Mouse (Mus musculus): ENCODE results near the gene Ogfod1.

DNA sequence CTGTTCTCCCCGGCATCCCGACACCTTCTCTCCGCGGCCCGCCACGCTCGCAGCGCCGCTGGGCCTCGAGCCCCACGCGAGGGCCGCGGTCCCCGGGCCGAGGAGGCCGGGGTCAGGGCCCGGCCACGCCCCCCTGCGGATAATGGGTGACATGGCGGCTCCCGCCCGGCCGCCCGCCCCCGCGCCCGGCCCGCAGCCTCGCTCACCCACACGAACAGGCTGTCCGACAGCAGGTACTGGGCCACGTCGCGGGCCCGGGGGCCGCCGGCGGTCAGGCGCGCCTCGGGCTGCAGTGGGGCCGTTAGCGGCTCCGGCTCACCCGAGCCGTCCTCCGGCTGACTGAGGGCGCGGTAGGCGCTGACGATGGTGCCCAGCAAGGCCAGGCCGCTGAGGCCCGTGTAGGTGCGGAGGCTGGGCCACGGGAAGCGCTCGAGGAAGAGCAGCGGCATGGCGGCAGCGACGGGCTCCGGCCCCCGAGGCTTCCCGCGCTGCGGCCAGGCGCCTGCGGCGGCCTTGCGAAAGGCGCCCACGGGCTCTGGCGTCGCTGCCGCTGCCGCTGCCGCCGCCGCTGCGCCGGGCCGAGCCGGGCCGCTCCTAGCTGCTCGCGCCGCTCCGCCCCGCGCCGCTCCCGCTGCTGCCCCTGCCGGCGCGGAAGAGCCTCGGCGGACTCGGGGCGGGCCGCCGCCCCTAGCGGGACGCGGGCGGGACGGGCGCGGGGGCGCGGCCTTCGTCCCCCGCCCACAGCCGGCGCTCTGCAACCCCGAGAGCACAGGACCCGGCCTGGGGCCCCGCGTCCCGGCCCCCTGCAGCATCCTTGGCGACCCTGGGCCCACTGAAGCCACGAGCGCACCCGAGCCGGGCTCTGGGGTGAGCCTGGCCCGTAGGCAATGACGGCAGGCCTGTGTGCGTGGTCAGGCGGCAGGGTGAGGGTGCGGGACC lies 24.7 kb upstream of the Ogfod1 start, which contains the start of gene Amfr:
- TF ChIP-seq TAL1 (IDR thresholded peaks at IDR 0.05; ENCODE audit: low read length) (no peak), GATA1 (IDR thresholded peaks at IDR 0.05; ENCODE audit: low read length) (no peak)
